Mouse (Mus musculus): ENCODE data around the gene Zfp277.

The Zfp277 gene

GRCm38 (mm10) chr12:40378621-40379537 lies 66.8 kb downstream of the Zfp277 start:
- ATAC-seq (ENCODE audit: low TSS enrichment): peak; percentile 35; the same call in 1 of the 2 replicates

- ATAC-seq (ENCODE audit: low TSS enrichment): peak; percentile 83
Observed at GRCm38 (mm10) chr12:40351879-40352278, 93.8 kb downstream of the Zfp277 start.

GRCm38 (mm10) chr12:40348251-40348650 lies 97.5 kb downstream of the Zfp277 start:
- no peak for ATAC-seq (ENCODE audit: low TSS enrichment)

GRCm38 (mm10) chr12:40347060-40347698 lies 98.5 kb downstream of the Zfp277 start:
- ATAC-seq (ENCODE audit: low TSS enrichment): no peak

- ATAC-seq (ENCODE audit: low TSS enrichment): no peak
Observed at GRCm38 (mm10) chr12:40341443-40341842, 104.3 kb downstream of the Zfp277 start.

GRCm38 (mm10) chr12:40335303-40335702 lies 110.4 kb downstream of the Zfp277 start:
- ATAC-seq (ENCODE audit: low TSS enrichment): no peak

GRCm38 (mm10) chr12:40331467-40331866 lies 114.2 kb downstream of the Zfp277 start:
- peak; percentile 52; the same call in 1 of the 2 replicates for ATAC-seq (ENCODE audit: low TSS enrichment)

GRCm38 (mm10) chr12:40327012-40327660 lies 118.6 kb downstream of the Zfp277 start:
- no peak for ATAC-seq (ENCODE audit: low TSS enrichment)

- ATAC-seq (ENCODE audit: low TSS enrichment): peak; percentile 70
Observed at GRCm38 (mm10) chr12:40325582-40325981, 120.1 kb downstream of the Zfp277 start.

GRCm38 (mm10) chr12:40324819-40325218 lies 120.9 kb downstream of the Zfp277 start:
- no peak for ATAC-seq (ENCODE audit: low TSS enrichment)

GRCm38 (mm10) chr12:40315146-40315545 lies 130.6 kb downstream of the Zfp277 start:
- no peak for ATAC-seq (ENCODE audit: low TSS enrichment)

GRCm38 (mm10) chr12:40303960-40304359 lies 141.7 kb downstream of the Zfp277 start:
- ATAC-seq (ENCODE audit: low TSS enrichment): peak; percentile 44; the same call in 1 of the 2 replicates

GRCm38 (mm10) chr12:40298636-40299035 lies 147.1 kb downstream of the Zfp277 start:
- ATAC-seq (ENCODE audit: low TSS enrichment): no peak

GRCm38 (mm10) chr12:40286539-40286938 lies 159.2 kb downstream of the Zfp277 start:
- ATAC-seq (ENCODE audit: low TSS enrichment): no peak

GRCm38 (mm10) chr12:40280596-40281325 lies 164.9 kb downstream of the Zfp277 start:
- no peak for ATAC-seq (ENCODE audit: low TSS enrichment)

GRCm38 (mm10) chr12:40277581-40277980 lies 168.1 kb downstream of the Zfp277 start:
- no peak for ATAC-seq (ENCODE audit: low TSS enrichment)

GRCm38 (mm10) chr12:40274931-40275330 lies 170.8 kb downstream of the Zfp277 start:
- ATAC-seq (ENCODE audit: low TSS enrichment): no peak

GRCm38 (mm10) chr12:40273339-40273738 lies 172.4 kb downstream of the Zfp277 start:
- no peak for ATAC-seq (ENCODE audit: low TSS enrichment)

GRCm38 (mm10) chr12:40272710-40273109 lies 173.0 kb downstream of the Zfp277 start:
- no peak for ATAC-seq (ENCODE audit: low TSS enrichment)

GRCm38 (mm10) chr12:40268313-40268712 lies 177.4 kb downstream of the Zfp277 start:
- ATAC-seq (ENCODE audit: low TSS enrichment): no peak
